Mouse (Mus musculus) lung, postnatal 10 days (tissue): ENCODE results near the gene Ankrd13c.
"Not testable (repeated sequence)": the region's sequence is repeated elsewhere in the genome, so short reads cannot be mapped to it uniquely, and the experiment has no call there.

Source experiments
- DNase-seq: peaks from one replicate; pipeline ENCODE4 v3.0.0; 2021

The Ankrd13c gene

GRCm38 (mm10) chr3:157946843-157947358, at the start of gene Ankrd13c:
Gene Ankrd13c, plus strand, starts transcription at chr3:157947239.
- peak; percentile 94 for DNase-seq

GRCm38 (mm10) chr3:157897645-157898044, 49.4 kb upstream of the Ankrd13c start:
- DNase-seq, result no peak

- DNase-seq, result no peak
Measured at GRCm38 (mm10) chr3:157899986-157900385, 47.1 kb upstream of the Ankrd13c start.

- DNase-seq, result no peak
Measured at GRCm38 (mm10) chr3:157901721-157902120, 45.3 kb upstream of the Ankrd13c start.

GRCm38 (mm10) chr3:157908166-157908565, 38.9 kb upstream of the Ankrd13c start:
- no peak for DNase-seq

GRCm38 (mm10) chr3:157910262-157910661, 36.8 kb upstream of the Ankrd13c start:
- no peak for DNase-seq

GRCm38 (mm10) chr3:157912155-157912554, 34.9 kb upstream of the Ankrd13c start:
- no peak for DNase-seq

GRCm38 (mm10) chr3:157916336-157916735, 30.7 kb upstream of the Ankrd13c start:
- no peak for DNase-seq

- DNase-seq, result no peak
Measured at GRCm38 (mm10) chr3:157921376-157921775, 25.7 kb upstream of the Ankrd13c start.

GRCm38 (mm10) chr3:157923268-157923835, 23.7 kb upstream of the Ankrd13c start:
- DNase-seq, result no peak

- peak; percentile 92 for DNase-seq
Measured at GRCm38 (mm10) chr3:157924692-157925328, 22.2 kb upstream of the Ankrd13c start, which contains the start of gene Cth. Gene Cth, minus strand, starts transcription at chr3:157925077.

GRCm38 (mm10) chr3:157925706-157926510, 21.1 kb upstream of the Ankrd13c start:
- DNase-seq, result peak; percentile 8

GRCm38 (mm10) chr3:157926761-157927160, 20.3 kb upstream of the Ankrd13c start:
- no peak for DNase-seq

GRCm38 (mm10) chr3:157928731-157929130, 18.3 kb upstream of the Ankrd13c start:
- DNase-seq, result no peak

- no peak for DNase-seq
Measured at GRCm38 (mm10) chr3:157929417-157929816, 17.6 kb upstream of the Ankrd13c start.

- DNase-seq, result no peak
Measured at GRCm38 (mm10) chr3:157931592-157931991, 15.4 kb upstream of the Ankrd13c start.

- DNase-seq, result no peak
Measured at GRCm38 (mm10) chr3:157932074-157932473, 15.0 kb upstream of the Ankrd13c start.

GRCm38 (mm10) chr3:157933223-157933622, 13.8 kb upstream of the Ankrd13c start:
- DNase-seq, result not testable (repeated sequence)

- no peak for DNase-seq
Measured at GRCm38 (mm10) chr3:157934301-157934823, 12.7 kb upstream of the Ankrd13c start.

- no peak for DNase-seq
Measured at GRCm38 (mm10) chr3:157938585-157938984, 8.5 kb upstream of the Ankrd13c start.

GRCm38 (mm10) chr3:157947383-157948280, 593 bp downstream of the Ankrd13c start:
- peak; percentile 21 for DNase-seq

GRCm38 (mm10) chr3:157952716-157953115, 5.7 kb downstream of the Ankrd13c start:
- no peak for DNase-seq
